Mouse (Mus musculus): Measurements from ENCODE around the gene Muc13.

GRCm38 (mm10) chr16:33784547-33784946 is 9.3 kb upstream of the Muc13 start:
- no peak for TF ChIP-seq CTCF (IDR thresholded peaks at IDR 0.05; ENCODE audit: low read depth, low read length)
- no peak for TF ChIP-seq TAL1 (conservative IDR thresholded peaks at IDR 0.05; ENCODE audit: low read depth, low read length)
- no peak for TF ChIP-seq POLR2AphosphoS5 (IDR thresholded peaks at IDR 0.05; ENCODE audit: insufficient replicate concordance, low read depth, low read length)
- TF ChIP-seq GATA1 (IDR thresholded peaks at IDR 0.05; ENCODE audit: borderline replicate concordance, low read length), result no peak
- no peak for TF ChIP-seq GATA2 (IDR thresholded peaks at IDR 0.05; ENCODE audit: borderline replicate concordance, low read depth, low read length)
